Mouse (Mus musculus) mouse embryonic stem cell (cell line): ENCODE results near the gene Gm15293.
"Not testable (repeated sequence)": the region's sequence is repeated elsewhere in the genome, so short reads cannot be mapped to it uniquely, and the experiment has no call there.

Experiments
- in situ Hi-C, 2 experiments: fragments of 300-500 bp; cut with MboI; formaldehyde crosslinking; loops; 1 replicate in 1 of 2; 3 replicates in 1 of 2; pipeline ENCODE4 v1.14.3; 2019 to 2020; ENCODE audit warnings: low sequenced_read_pairs in 2 of 2, low pct_unique_long_range_greater_than_20kb in 1 of 2, mixed read lengths in 1 of 2; ENCODE audit not compliant: unreplicated experiment in 1 of 2

The Gm15293 gene

DNA sequence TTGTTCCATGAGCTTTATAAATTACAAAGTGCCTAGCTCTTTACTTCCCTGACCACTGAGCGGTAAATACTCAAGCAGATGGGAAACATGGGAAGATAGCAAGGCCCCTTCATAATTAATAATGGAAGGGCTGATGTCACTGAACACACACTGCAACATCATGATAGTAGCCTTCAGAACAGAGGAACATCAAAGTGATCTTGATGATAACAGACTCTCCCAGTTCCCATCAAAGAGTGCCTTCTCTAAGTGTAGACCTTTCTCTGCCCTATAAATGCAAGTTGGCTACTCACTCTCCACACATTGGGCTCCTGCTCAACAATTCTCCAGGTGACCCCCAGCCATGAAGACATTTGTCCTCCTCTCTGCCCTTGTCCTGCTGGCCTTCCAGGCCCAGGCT is at the start of gene Gm15293:
TSS of gene Gm15293 (plus strand) at position 301 of the 400 bp plus-strand sequence.
- in situ Hi-C loops, result not testable (repeated sequence)

DNA sequence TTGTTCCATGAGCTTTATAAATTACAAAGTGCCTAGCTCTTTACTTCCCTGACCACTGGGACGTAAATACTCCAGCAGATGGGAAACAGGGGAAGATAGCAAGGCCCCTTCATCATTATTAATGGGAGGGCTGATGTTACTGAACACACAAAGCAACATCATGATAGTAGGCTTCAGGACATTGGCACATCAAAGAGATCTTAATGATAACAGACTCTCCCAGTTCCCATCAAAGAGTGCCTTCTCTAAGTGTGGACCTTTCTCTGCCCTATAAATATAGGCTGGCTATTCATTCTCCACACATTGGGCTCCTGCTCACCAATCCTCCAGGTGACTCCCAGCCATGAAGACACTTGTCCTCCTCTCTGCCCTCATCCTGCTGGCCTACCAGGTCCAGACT is 39.4 kb upstream of the Gm15293 start, which contains the start of gene Defa22:
TSS of gene Defa22 (plus strand) at position 301 of the 400 bp plus-strand sequence.
- in situ Hi-C loops, result not testable (repeated sequence)

DNA sequence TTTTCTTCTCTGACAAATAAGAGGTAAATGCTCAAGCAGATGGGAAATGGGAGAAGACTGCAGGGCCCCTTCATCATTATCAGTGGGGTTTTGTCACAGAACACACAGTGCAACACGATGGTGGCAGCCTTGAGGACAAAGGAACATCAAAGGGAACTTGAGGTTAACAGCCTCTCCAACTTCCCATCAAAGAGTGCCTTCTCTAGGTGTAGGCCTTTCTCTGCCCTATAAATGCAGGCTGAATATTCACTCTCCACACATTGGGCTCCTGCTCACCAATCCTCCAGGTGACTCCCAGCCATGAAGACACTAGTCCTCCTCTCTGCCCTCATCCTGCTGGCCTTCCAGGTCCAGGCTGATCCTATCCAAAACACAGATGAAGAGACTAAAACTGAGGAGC is 10.0 kb upstream of the Gm15293 start, which contains the start of gene Defa31:
TSS of gene Defa31 (plus strand) at position 301 of the 400 bp plus-strand sequence.
- in situ Hi-C loops, result not testable (repeated sequence)
